Mouse (Mus musculus) heart, embryonic 16.5 days (tissue): Measurements from ENCODE around the gene Faim. TPM values are rescaled to one million over a fixed set of nuclear protein-coding genes. Genes with fewer than 3 reads are reported as not detected.
A peak's percentile ranks its signal among the peaks of the same experiment; 100 is the strongest.

Experiments
- ATAC-seq: fragments of 200-750 bp; cut with Nextera tagmentation; replicated peaks from 2 replicates; pipeline ENCODE4 v1.8.0; 2017; ENCODE audit warnings: moderate number of reproducible peaks; ENCODE audit not compliant: insufficient read depth, low FRiP score; ENCODE audit errors: extremely low read depth
- H3K27ac ChIP-seq: fragments of 300-500 bp; sonication (generic); 2 replicates; pipeline ENCODE4 v1.5.1; 2014; ENCODE audit warnings: mild to moderate bottlenecking, low read length, control low read depth, moderate library complexity
- H3K27me3 ChIP-seq: fragments of 300-500 bp; sonication (generic); 2 replicates; pipeline ENCODE4 v1.6.1; 2014; ENCODE audit warnings: low read length, mixed read lengths; ENCODE audit not compliant: control insufficient read depth, insufficient read depth
- H3K36me3 ChIP-seq: fragments of 300-500 bp; sonication (generic); 2 replicates; pipeline ENCODE4 v1.6.1; 2014; ENCODE audit not compliant: control insufficient read depth, insufficient read depth
- H3K4me1 ChIP-seq: fragments of 300-500 bp; sonication (generic); 2 replicates; pipeline ENCODE4 v1.6.1; 2014; ENCODE audit warnings: low read length, mixed read lengths; ENCODE audit not compliant: control insufficient read depth, insufficient read depth
- H3K4me2 ChIP-seq: fragments of 300-500 bp; sonication (generic); 2 replicates; pipeline ENCODE4 v1.6.1; 2014; ENCODE audit warnings: low read depth, mild to moderate bottlenecking, control low read depth, low read length
- H3K4me3 ChIP-seq: fragments of 300-500 bp; sonication (generic); 2 replicates; pipeline ENCODE4 v1.5.1; 2014; ENCODE audit warnings: mild to moderate bottlenecking, control low read depth, low read length
- H3K9ac ChIP-seq: fragments of 300-500 bp; sonication (generic); 2 replicates; pipeline ENCODE4 v1.6.1; 2014; ENCODE audit warnings: low read length, control low read depth
- H3K9me3 ChIP-seq: fragments of 300-500 bp; sonication (generic); replicated peaks from 2 replicates; pipeline ENCODE4 v1.6.1; 2016; ENCODE audit warnings: low read length; ENCODE audit not compliant: control insufficient read depth
- WGBS: fragments of 180-500 bp; shearing (Covaris S2); extraction: QIAGEN DNeasy Blood & Tissue Kit; methylation state at CpG from one replicate; pipeline ENCODE4 v1.1.7; 2014; 5-methylcytosine and 5-hydroxymethylcytosine counted together
- polyA plus RNA-seq: library from polyadenylated mRNA; unstranded; fragments of >200 nt; fragmentation: Nextera tagmentation; extraction: Ambion mirVana; gene quantifications from 2 replicates; pipeline ENCODE4 v1.2.1, GENCODE M21; 2015

Faim gene
- polyA plus RNA-seq, 1 experiment from 2014 or later = 32.5 TPM

DNA sequence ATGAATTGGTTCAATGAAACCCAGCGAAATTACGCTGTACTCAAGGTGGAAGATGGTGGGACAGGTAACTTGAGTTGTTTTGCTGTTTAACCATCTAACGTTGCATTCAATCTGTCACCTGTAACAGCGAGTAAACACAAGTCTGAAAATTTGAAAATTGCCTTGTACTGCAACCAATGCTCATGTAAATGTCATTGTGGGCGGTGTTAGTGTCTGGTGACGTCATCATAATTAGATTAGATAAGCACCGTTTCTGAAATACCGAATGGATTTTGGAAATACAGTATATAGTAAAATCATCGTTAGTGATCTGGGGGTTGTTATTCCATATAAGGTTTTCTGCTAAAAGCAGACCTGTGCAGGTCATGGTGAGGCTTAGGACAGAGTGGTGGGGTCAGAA lies 958 bp downstream of the Faim start:
- Histone ChIP-seq H3K27ac (no peak overlapping the region), H3K4me2 (peak overlapping the region; percentile 94), H3K4me1 (peaks cover 4% of the 10 kb centered on the region), H3K9me3 (no peaks in the 10 kb centered on the region), H3K27me3 (peaks cover 10% of the 10 kb centered on the region), H3K36me3 (no peaks in the 10 kb centered on the region), H3K4me3 (peak overlapping the region; percentile 96), H3K9ac (peak overlapping the region; percentile 89)
- 41% methylated on average over 9 of the region's 9 CpGs for WGBS
- ATAC-seq = no peak

DNA sequence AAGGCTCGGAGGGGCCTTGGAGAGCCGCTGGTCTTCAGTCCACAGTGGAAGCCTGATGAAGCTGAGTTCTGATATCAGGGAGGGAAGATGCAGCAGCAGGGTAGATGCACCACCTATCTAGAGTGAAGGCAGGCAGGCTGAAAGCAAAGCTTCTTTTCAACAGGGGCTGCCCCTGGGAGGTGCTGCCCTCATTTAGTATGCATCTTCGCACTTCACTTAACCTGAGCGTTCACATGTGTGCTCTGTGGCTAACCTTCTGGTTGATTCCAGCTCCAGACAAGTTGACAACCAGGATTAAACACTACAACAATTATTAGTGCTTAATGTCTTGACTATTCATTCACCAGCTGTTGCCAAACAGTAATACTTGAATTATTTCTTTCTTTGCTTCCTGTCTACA lies 7.9 kb downstream of the Faim start:
- Histone ChIP-seq H3K4me3 (no peak overlapping the region), H3K36me3 (0 out of 2 replicates have a peak, but pooled peaks cover 5% of the 10 kb centered on the region), H3K27ac (no peak overlapping the region), H3K9me3 (no peaks in the 10 kb centered on the region), H3K9ac (no peak overlapping the region), H3K4me1 (no peaks in the 10 kb centered on the region), H3K4me2 (no peak overlapping the region), H3K27me3 (no peaks in the 10 kb centered on the region)
- 93% methylated on average over 4 of the region's 4 CpGs for whole genome bisulfite sequencing
- ATAC-seq = no peak

DNA sequence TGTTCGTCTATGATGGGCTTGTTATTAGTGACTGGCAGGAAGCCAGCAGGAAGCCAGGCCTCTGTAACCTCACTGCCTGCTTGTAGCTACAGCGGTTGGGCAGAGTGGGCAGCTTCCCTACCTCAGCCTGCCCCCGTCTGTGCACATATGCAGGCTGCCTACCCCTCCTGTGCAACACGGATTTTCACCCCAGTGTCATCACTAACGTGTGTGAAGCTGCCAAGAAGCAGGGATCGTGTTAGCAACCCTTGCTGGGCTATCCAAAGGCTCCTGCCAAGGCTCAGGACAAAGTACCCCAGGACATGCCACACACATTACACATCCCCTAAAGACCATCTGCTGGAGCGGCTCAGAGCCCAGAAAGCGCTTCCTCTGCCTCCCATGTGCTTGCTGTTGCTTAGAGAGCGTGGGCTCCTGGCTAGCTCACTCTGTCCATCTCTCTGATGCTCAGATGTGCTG lies 13.7 kb downstream of the Faim start:
- Histone ChIP-seq H3K27me3 (no peaks in the 10 kb centered on the region), H3K36me3 (peaks cover 10% of the 10 kb centered on the region), H3K4me1 (no peaks in the 10 kb centered on the region), H3K9me3 (no peaks in the 10 kb centered on the region), H3K4me3 (no peak overlapping the region), H3K9ac (no peak overlapping the region), H3K27ac (no peak overlapping the region), H3K4me2 (no peak overlapping the region)
- ATAC-seq = no peak
- 64% methylated on average over 9 of the region's 9 CpGs for WGBS

DNA sequence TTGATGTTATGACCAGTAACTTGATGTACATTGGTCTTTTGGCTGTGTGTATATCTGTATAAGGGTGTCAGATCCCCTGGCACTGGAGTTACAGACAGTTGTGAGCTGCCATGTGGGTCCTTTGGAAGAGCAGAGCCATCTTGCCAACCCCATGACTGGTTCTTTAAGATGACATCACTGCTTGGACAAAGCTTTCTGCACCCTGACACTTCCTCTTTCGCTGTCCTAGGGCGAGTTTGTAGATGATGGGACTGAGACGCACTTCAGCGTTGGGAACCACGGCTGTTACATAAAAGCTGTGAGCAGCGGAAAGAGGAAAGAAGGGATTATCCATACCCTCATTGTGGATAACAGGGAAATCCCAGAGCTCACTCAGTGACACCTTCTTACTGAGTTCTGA lies 15.2 kb downstream of the Faim start:
- WGBS = 90% methylated on average over 6 of the region's 6 CpGs
- no peaks in the 10 kb centered on the region for H3K4me1 ChIP-seq
- H3K27ac ChIP-seq = no peak overlapping the region
- H3K9ac ChIP-seq = no peak overlapping the region
- no peaks in the 10 kb centered on the region for H3K27me3 ChIP-seq
- no peak overlapping the region for H3K4me3 ChIP-seq
- peaks cover 14% of the 10 kb centered on the region for H3K36me3 ChIP-seq
- H3K4me2 ChIP-seq = no peak overlapping the region
- no peaks in the 10 kb centered on the region for H3K9me3 ChIP-seq
- no peak for ATAC-seq

DNA sequence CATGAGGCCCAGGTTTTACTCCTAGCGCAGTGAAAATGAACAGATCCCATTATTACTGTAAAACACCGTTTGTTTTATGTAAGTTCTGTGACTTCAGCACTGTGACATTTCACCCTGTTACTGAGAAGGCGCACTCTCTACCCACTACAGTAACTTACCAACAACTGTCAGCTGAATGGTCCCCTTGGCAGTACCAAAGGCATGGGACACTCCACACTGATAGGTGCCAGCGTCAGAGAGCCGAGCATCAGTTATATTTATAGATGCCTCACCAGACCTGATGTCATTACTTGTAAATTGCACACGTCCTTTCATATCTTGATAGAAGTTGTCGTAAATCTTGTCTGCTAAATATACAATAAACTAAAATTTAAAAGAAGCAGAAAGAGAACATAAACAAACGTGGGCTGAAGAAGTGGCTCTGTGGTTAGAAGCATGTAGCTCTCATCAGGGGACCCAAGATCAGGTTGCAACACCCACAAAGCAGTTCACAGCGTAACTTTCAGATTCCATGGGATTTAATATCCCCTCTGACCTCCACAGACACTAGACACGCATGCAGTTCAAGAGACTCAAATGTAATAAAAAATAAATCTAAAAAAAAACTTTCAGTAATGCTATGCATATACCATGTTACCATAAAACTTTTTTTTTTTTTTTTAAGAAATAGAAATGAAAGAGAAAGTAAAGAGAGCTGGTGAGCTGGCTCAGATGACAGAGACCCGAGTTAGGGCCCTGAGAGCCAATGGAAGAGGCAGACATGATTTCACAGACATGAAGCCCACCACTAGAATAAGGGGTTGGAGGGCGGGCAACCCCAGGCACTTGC lies 23.1 kb downstream of the Faim start:
- 60% methylated on average over 12 of the region's 12 CpGs for WGBS
- no peak overlapping the region for H3K9ac ChIP-seq
- no peak overlapping the region for H3K4me2 ChIP-seq
- H3K4me3 ChIP-seq = no peak overlapping the region
- no peak for ATAC-seq
- peaks cover 3% of the 10 kb centered on the region; the same call in 1 of the 2 replicates for H3K4me1 ChIP-seq
- H3K27ac ChIP-seq = no peak overlapping the region
- H3K36me3 ChIP-seq = peaks cover 4% of the 10 kb centered on the region
- H3K9me3 ChIP-seq = no peaks in the 10 kb centered on the region
- no peaks in the 10 kb centered on the region for H3K27me3 ChIP-seq

DNA sequence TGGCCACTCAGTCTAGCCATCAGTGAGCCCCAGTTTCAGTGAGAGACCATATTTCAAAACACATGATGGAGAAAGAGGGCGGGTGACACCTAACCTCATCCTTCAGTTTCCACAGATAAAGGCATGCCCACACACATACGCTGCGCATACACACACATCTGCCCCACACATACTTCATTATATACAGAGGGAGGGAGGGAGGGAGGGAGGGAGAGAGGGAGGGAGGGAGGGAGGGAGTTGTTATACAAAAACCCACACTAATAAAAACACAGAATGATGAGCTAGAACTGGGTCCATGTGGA lies 23.7 kb downstream of the Faim start:
- Histone ChIP-seq H3K27ac (no peak overlapping the region), H3K4me1 (peaks cover 3% of the 10 kb centered on the region; the same call in 1 of the 2 replicates), H3K9me3 (no peaks in the 10 kb centered on the region), H3K4me2 (no peak overlapping the region), H3K9ac (no peak overlapping the region), H3K27me3 (no peaks in the 10 kb centered on the region), H3K4me3 (no peak overlapping the region), H3K36me3 (peaks cover 4% of the 10 kb centered on the region)
- 90% methylated on average over 3 of the region's 3 CpGs for WGBS
- no peak for ATAC-seq

DNA sequence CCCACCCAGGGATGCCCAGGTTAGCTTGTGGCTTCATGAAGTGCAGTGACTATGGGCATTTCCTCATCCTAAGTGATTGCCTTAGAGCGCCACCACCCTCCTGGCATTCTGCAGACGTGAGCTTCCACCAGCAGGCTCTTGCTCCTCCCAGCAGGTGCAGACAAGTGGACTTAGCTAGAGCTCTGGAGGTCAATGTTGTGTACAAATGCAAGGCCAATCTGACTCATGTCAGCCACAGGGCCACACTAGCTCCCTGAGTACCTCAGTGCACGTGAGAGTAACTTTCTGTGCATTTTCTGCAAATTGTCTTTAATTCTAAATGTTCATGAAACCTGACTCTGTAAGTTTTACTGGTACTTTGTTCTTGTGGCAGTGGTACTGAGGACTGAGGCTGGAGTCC lies 30.1 kb downstream of the Faim start:
- no peak overlapping the region for H3K4me2 ChIP-seq
- no peak overlapping the region for H3K27ac ChIP-seq
- no peak overlapping the region for H3K4me3 ChIP-seq
- no peaks in the 10 kb centered on the region for H3K27me3 ChIP-seq
- 65% methylated on average over 3 of the region's 3 CpGs for WGBS
- no peak overlapping the region for H3K9ac ChIP-seq
- no peak for ATAC-seq
- H3K36me3 ChIP-seq = no peaks in the 10 kb centered on the region
- H3K9me3 ChIP-seq = no peaks in the 10 kb centered on the region
- H3K4me1 ChIP-seq = no peaks in the 10 kb centered on the region

DNA sequence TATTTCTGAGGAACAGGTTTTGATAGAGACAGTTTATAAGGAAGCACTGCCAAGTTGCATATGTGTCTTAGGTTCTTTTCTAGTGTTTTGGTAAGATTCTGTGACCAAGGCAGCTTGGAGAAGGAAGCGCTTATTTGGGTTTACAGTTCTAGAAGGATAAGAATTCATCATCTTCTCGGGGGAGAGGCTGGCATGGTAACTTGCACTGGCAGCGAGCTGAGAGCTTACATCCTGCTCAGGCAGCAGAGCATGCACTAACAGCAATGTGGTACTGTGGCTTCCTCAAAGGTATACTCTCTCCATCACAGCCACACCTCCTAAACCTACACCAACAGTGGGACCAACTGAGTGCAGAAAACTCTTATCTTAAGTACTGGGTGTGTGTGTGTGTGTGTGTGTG lies 30.6 kb downstream of the Faim start:
- Histone ChIP-seq H3K9ac (no peak overlapping the region), H3K9me3 (no peaks in the 10 kb centered on the region), H3K4me2 (no peak overlapping the region), H3K27me3 (no peaks in the 10 kb centered on the region), H3K4me1 (no peaks in the 10 kb centered on the region), H3K27ac (no peak overlapping the region), H3K4me3 (no peak overlapping the region), H3K36me3 (no peaks in the 10 kb centered on the region)
- 63% methylated on average over 3 of the region's 3 CpGs for WGBS
- ATAC-seq = no peak

DNA sequence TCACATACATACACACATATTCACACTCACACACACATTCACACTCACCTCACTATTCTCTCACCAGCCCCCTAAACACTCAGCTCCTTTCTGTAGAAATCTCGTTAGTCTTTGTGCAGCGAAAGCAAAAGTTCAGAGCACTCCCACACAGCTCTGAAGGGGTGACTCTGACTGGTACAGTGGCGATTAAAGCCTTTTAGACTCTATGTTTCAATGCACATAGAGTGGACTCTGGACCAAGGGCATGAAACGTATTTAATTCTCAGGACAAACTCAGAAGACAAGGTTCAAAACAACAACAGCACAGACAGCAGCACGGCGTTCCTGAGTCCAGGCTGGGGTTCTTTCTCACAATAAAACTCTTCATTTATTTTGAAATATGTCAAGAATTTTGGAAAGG lies 31.5 kb downstream of the Faim start:
- 78% methylated on average over 6 of the region's 6 CpGs for WGBS
- H3K27ac ChIP-seq = no peak overlapping the region
- H3K36me3 ChIP-seq = no peaks in the 10 kb centered on the region
- no peak overlapping the region for H3K9ac ChIP-seq
- ATAC-seq = no peak
- no peak overlapping the region for H3K4me2 ChIP-seq
- H3K4me3 ChIP-seq = no peak overlapping the region
- H3K27me3 ChIP-seq = no peaks in the 10 kb centered on the region
- no peaks in the 10 kb centered on the region for H3K9me3 ChIP-seq
- H3K4me1 ChIP-seq = no peaks in the 10 kb centered on the region
